Mouse (Mus musculus) heart, embryonic 16.5 days (tissue): ENCODE measurements around the gene Cdk17. TPM values are rescaled to one million over a fixed set of nuclear protein-coding genes. Genes with fewer than 3 reads are reported as not detected.

Experiments
- ATAC-seq: fragments of 200-750 bp; cut with Nextera tagmentation; replicated peaks from 2 replicates; pipeline ENCODE4 v1.8.0; 2017; ENCODE audit warnings: moderate number of reproducible peaks; ENCODE audit not compliant: insufficient read depth, low FRiP score; ENCODE audit errors: extremely low read depth
- H3K27ac ChIP-seq: fragments of 300-500 bp; sonication (generic); 2 replicates; pipeline ENCODE4 v1.5.1; 2014; ENCODE audit warnings: mild to moderate bottlenecking, low read length, control low read depth, moderate library complexity
- H3K27me3 ChIP-seq: fragments of 300-500 bp; sonication (generic); 2 replicates; pipeline ENCODE4 v1.6.1; 2014; ENCODE audit warnings: low read length, mixed read lengths; ENCODE audit not compliant: control insufficient read depth, insufficient read depth
- H3K36me3 ChIP-seq: fragments of 300-500 bp; sonication (generic); 2 replicates; pipeline ENCODE4 v1.6.1; 2014; ENCODE audit not compliant: control insufficient read depth, insufficient read depth
- H3K4me1 ChIP-seq: fragments of 300-500 bp; sonication (generic); 2 replicates; pipeline ENCODE4 v1.6.1; 2014; ENCODE audit warnings: low read length, mixed read lengths; ENCODE audit not compliant: control insufficient read depth, insufficient read depth
- H3K4me2 ChIP-seq: fragments of 300-500 bp; sonication (generic); 2 replicates; pipeline ENCODE4 v1.6.1; 2014; ENCODE audit warnings: low read depth, mild to moderate bottlenecking, control low read depth, low read length
- H3K4me3 ChIP-seq: fragments of 300-500 bp; sonication (generic); 2 replicates; pipeline ENCODE4 v1.5.1; 2014; ENCODE audit warnings: mild to moderate bottlenecking, control low read depth, low read length
- H3K9ac ChIP-seq: fragments of 300-500 bp; sonication (generic); 2 replicates; pipeline ENCODE4 v1.6.1; 2014; ENCODE audit warnings: low read length, control low read depth
- H3K9me3 ChIP-seq: fragments of 300-500 bp; sonication (generic); replicated peaks from 2 replicates; pipeline ENCODE4 v1.6.1; 2016; ENCODE audit warnings: low read length; ENCODE audit not compliant: control insufficient read depth
- WGBS: fragments of 180-500 bp; shearing (Covaris S2); extraction: QIAGEN DNeasy Blood & Tissue Kit; methylation state at CpG from one replicate; pipeline ENCODE4 v1.1.7; 2014; 5-methylcytosine and 5-hydroxymethylcytosine counted together
- polyA plus RNA-seq: library from polyadenylated mRNA; unstranded; fragments of >200 nt; fragmentation: Nextera tagmentation; extraction: Ambion mirVana; gene quantifications from 2 replicates; pipeline ENCODE4 v1.2.1, GENCODE M21; 2015

Gene Cdk17
- polyA plus RNA-seq, 1 experiment from 2014 or later, result 14.9 TPM

DNA sequence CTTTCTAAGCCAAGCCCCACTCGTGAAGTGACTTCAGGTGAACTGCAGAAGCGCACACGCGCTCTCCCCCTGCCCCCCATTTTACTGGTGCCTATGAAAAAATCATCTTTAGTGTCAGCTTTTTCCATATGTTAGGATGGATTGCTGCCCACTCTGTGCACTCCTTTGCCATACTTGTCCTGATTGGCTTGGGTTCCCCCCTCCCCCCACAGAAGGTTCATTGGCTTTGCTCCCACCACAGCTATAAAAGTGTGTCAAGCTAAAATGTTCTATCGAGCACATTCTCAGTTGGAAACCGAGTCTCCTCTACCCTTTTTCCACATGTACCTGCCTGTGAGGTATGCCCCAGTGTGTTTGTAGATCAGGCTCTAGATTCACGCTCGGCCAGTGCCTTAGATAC, 90.8 kb downstream of the Cdk17 start:
- Histone ChIP-seq H3K36me3 (peaks cover 9% of the 10 kb centered on the region; the same call in 1 of the 2 replicates), H3K27ac (peak overlapping the region; percentile 66), H3K9ac (no peak overlapping the region), H3K9me3 (no peaks in the 10 kb centered on the region), H3K4me3 (no peak overlapping the region), H3K27me3 (no peaks in the 10 kb centered on the region), H3K4me1 (peaks cover 37% of the 10 kb centered on the region), H3K4me2 (no peak overlapping the region; the same call in 1 of the 2 replicates)
- 81% methylated on average over 8 of the region's 8 CpGs for WGBS
- no peak for ATAC-seq

DNA sequence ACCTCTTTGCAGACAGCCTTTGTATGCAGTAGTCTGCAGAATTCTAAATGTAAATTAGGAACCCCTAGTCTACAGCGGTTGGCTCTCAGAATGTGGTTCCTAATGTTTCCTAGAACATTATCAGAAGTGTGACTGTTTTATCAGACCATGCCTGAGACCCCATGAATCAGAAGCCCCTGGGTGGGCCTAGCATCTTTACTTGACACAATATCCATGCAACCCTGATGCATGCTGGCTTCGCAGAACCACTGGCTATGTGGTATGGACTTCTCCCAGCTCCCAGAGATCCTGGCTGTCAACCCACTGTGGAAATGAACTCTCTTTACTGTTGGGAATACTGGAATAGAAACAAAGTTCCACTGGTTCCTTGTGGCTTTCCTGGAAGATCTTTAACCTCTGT, 92.0 kb downstream of the Cdk17 start:
- Histone ChIP-seq H3K27me3 (no peaks in the 10 kb centered on the region), H3K27ac (no peak overlapping the region), H3K9ac (no peak overlapping the region), H3K9me3 (no peaks in the 10 kb centered on the region), H3K4me3 (no peak overlapping the region), H3K4me2 (no peak overlapping the region), H3K36me3 (peaks cover 9% of the 10 kb centered on the region; the same call in 1 of the 2 replicates), H3K4me1 (peaks cover 32% of the 10 kb centered on the region)
- WGBS, result 96% methylated on average over 2 of the region's 2 CpGs
- ATAC-seq, result no peak

DNA sequence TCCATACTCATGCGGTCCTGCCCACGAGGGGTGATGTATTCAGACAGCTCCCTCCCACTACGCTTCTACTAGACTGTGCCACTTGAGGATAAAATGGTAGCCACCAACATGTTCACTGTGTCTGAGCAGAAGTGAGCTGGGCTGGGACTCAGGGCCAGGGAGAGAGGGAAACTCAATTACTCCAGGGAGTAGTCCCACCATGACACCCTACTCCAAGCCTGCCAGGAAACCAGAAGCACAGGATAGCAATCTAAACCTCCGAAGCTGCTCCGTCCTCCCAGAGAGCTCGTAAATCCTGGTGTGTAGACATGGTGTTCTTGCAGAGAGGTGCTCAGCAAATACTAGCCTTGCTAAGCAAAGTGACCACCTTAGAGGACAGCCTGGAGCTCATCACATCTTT, 92.5 kb downstream of the Cdk17 start:
- no peaks in the 10 kb centered on the region for H3K27me3 ChIP-seq
- H3K27ac ChIP-seq, result no peak overlapping the region
- H3K36me3 ChIP-seq, result peaks cover 9% of the 10 kb centered on the region; the same call in 1 of the 2 replicates
- H3K4me2 ChIP-seq, result no peak overlapping the region
- no peak for ATAC-seq
- H3K9ac ChIP-seq, result no peak overlapping the region
- no peak overlapping the region for H3K4me3 ChIP-seq
- 89% methylated on average over 6 of the region's 6 CpGs for WGBS
- peaks cover 29% of the 10 kb centered on the region for H3K4me1 ChIP-seq
- H3K9me3 ChIP-seq, result no peaks in the 10 kb centered on the region

DNA sequence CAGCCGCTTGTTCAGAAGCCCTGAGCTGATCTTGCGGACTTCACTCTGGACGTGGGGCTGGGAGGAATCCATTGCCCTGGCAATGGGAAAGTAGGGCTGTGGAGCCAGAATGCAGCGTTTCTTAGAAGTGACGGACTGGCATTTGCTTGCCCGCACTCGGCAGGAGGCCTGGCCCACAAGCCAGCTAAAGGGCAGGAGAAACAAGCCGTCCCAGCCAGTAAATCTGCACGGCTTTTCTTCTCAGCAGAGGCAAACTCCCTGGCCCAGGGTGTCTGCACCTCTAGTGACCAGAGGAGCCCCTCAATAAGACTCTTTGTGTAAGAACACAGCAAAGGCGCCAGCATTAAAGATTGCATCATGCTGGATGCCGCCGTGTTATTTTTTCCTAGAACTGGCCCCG, 94.6 kb downstream of the Cdk17 start:
- no peak overlapping the region for H3K9ac ChIP-seq
- H3K9me3 ChIP-seq, result no peaks in the 10 kb centered on the region
- 53% methylated on average over 13 of the region's 13 CpGs for WGBS
- ATAC-seq, result no peak
- H3K27ac ChIP-seq, result peak overlapping the region; percentile 60
- H3K36me3 ChIP-seq, result no peaks in the 10 kb centered on the region
- no peak overlapping the region for H3K4me2 ChIP-seq
- H3K4me3 ChIP-seq, result no peak overlapping the region
- peaks cover 24% of the 10 kb centered on the region for H3K4me1 ChIP-seq
- H3K27me3 ChIP-seq, result no peaks in the 10 kb centered on the region

DNA sequence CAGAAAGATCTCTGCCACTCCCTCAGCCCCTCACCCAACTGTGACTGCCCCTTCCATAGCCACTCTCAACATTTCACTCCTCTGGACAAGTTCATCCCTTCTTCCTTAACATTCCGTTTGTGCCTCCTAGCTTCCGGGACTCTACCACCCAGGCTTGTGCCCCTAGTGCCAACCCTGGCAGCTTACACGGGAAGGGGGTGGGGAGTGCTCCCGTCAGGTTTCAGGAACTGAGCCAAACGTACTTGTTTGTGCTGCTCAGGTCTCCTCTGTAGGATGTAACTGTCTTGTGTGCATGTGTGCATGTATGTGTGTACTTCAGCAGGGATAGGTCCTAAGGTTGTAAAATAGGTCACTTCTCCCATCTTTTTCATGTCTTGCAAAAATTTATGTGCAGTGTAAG, 99.2 kb downstream of the Cdk17 start:
- Histone ChIP-seq H3K27me3 (no peaks in the 10 kb centered on the region), H3K36me3 (peaks cover 4% of the 10 kb centered on the region; the same call in 1 of the 2 replicates), H3K9ac (no peak overlapping the region), H3K27ac (no peak overlapping the region), H3K4me1 (peaks cover 53% of the 10 kb centered on the region), H3K4me3 (no peak overlapping the region), H3K4me2 (no peak overlapping the region), H3K9me3 (no peaks in the 10 kb centered on the region)
- ATAC-seq, result no peak
- WGBS, result 43% methylated on average over 5 of the region's 5 CpGs

DNA sequence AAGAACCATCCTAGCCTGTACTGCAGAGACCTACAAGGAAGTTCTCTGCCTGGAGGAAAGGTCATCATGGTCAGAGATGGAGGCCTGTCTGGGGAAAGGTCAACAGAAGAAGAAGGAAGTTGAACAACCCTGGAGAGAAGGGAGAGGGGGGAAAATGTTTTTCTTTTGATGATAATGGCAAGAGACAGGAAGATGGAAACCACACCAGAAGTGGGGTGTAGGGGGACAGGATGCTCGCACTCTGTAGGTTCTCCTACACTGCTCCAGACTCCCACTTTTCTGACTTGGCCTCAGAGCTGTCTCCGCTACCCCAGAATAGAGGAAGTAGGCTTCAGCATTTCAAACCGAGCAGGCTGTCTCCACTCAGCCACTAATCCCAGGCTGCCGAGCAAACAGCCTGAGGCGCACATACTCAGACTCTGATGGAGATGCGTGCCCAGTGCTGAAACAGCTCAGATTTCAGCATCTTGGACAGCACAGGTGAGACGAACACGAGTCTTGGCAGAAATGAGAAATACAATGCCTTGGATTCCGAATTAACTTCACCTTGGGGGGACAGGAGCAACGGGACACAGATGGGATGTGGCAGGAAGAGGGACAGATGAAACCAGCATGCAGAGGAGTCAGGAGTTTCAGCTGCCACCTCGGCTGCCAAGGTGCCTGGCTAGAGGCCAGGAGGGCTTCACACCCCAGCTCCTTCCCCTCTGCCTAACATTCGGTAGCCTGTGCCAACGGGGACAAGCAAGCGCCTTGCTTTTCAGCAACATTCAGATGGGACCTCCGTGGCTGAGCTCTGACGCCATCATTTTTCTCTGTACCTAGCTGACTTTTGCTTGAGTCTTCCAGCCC, 100.7 kb downstream of the Cdk17 start:
- peak overlapping the region; percentile 22 for H3K4me3 ChIP-seq
- H3K9ac ChIP-seq, result peak overlapping the region; percentile 6; the same call in 1 of the 2 replicates
- 15% methylated on average over 16 of the region's 16 CpGs for WGBS
- peak; percentile 29 for ATAC-seq
- H3K27me3 ChIP-seq, result no peaks in the 10 kb centered on the region
- H3K4me2 ChIP-seq, result peak overlapping the region; percentile 53
- H3K27ac ChIP-seq, result peak overlapping the region; percentile 88
- no peaks in the 10 kb centered on the region for H3K9me3 ChIP-seq
- H3K36me3 ChIP-seq, result peaks cover 9% of the 10 kb centered on the region
- peaks cover 45% of the 10 kb centered on the region for H3K4me1 ChIP-seq

DNA sequence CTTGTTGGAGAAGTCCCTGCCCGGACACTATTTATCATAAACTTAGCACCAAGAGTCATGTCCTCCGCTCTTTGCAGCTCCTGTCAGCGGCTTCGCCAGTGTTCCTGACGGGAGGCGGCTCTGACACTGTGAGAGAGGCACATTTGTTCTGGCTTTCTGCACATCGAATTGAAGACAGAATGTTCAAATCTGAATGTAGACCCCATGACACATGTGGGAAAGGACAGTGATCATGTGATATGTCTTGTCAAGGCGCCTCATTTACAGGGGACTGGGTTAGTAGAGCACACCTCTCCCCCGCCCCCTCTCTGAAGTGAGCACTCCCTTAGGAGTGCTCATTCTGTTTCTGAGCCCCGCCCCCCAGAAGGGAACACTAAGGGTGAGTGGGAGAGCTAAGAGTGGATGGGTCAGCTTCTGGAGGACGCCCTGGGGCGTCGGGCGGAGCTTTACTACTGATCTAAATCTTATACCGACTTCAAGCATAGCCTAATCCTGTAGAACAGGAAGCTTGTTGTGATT, 101.4 kb downstream of the Cdk17 start:
- peak overlapping the region; percentile 53 for H3K4me2 ChIP-seq
- H3K9me3 ChIP-seq, result no peaks in the 10 kb centered on the region
- H3K36me3 ChIP-seq, result peaks cover 9% of the 10 kb centered on the region
- peak overlapping the region; percentile 22 for H3K4me3 ChIP-seq
- H3K27me3 ChIP-seq, result no peaks in the 10 kb centered on the region
- H3K27ac ChIP-seq, result peak overlapping the region; percentile 88
- peaks cover 45% of the 10 kb centered on the region for H3K4me1 ChIP-seq
- WGBS, result 11% methylated on average over 15 of the region's 15 CpGs
- H3K9ac ChIP-seq, result peak overlapping the region; percentile 6; the same call in 1 of the 2 replicates
- ATAC-seq, result peak; percentile 53

DNA sequence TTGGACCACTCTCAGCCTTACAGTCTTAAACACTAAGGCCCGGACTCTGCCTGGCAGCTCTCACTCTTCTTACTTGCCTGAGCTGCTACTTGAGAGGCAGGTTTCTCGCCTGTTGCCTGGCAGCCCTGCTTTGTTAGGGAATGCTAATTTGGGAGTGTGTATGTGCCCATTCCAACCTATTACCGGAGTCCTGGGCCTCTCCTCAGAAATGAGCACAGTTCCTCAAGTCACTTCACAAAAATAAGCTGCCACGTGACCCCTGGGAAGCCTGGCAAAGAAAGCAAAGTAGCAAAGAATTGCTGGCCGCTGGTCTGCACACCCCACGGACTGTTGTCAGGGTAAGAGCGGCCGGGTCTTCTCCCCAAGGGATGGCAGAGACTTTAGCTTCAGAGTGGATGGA, 102.8 kb downstream of the Cdk17 start:
- no peak overlapping the region for H3K4me3 ChIP-seq
- H3K9me3 ChIP-seq, result no peaks in the 10 kb centered on the region
- H3K27me3 ChIP-seq, result no peaks in the 10 kb centered on the region
- H3K9ac ChIP-seq, result peak overlapping the region; percentile 55; the same call in 1 of the 2 replicates
- H3K27ac ChIP-seq, result peak overlapping the region; percentile 71
- ATAC-seq, result no peak
- WGBS, result 54% methylated on average over 8 of the region's 8 CpGs
- no peak overlapping the region; the same call in 1 of the 2 replicates for H3K4me2 ChIP-seq
- peaks cover 9% of the 10 kb centered on the region for H3K36me3 ChIP-seq
- peaks cover 45% of the 10 kb centered on the region for H3K4me1 ChIP-seq

DNA sequence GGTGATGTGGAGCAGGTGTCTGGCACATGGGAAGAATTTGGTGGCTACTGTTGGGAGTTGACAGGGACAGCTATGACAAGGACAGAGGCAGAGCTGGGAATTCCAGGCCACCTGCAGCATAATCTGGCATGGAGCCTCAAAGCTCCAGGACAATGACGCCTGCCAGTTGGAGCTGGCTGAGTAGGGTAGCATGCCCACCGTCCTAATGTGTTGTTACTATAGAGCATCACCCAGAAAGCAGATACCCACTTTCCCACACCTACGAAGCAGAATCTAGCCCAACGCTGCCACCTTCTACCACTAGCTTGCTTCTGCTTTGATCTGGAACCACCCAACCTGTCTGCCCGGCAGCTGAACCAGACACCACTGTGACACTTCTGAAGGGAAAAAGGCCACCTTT, 103.3 kb downstream of the Cdk17 start:
- no peak overlapping the region for H3K4me3 ChIP-seq
- H3K27ac ChIP-seq, result peak overlapping the region; percentile 52
- H3K9ac ChIP-seq, result 0 out of 2 replicates have a peak overlapping the region, but pooled peaks have one; percentile 18
- peaks cover 45% of the 10 kb centered on the region for H3K4me1 ChIP-seq
- H3K36me3 ChIP-seq, result peaks cover 9% of the 10 kb centered on the region
- no peaks in the 10 kb centered on the region for H3K9me3 ChIP-seq
- no peak for ATAC-seq
- no peaks in the 10 kb centered on the region for H3K27me3 ChIP-seq
- 66% methylated on average over 5 of the region's 5 CpGs for WGBS
- H3K4me2 ChIP-seq, result no peak overlapping the region
